Mouse (Mus musculus) midbrain, embryonic 13.5 days (tissue): Measurements from ENCODE around the gene Gas7. TPM values are rescaled to one million over a fixed set of nuclear protein-coding genes. Genes with fewer than 3 reads are reported as not detected.

Source experiments
- ATAC-seq: fragments of 200-750 bp; cut with Nextera tagmentation; 2 replicates; pipeline ENCODE4 v1.8.0; 2017; ENCODE audit warnings: mild to moderate bottlenecking, moderate TSS enrichment, moderate library complexity
- H3K27ac ChIP-seq: fragments of 300-500 bp; sonication (generic); 2 replicates; pipeline ENCODE4 v1.5.1; 2015; ENCODE audit warnings: inconsistent platforms, mild to moderate bottlenecking, moderate library complexity
- H3K27me3 ChIP-seq: fragments of 300-500 bp; sonication (generic); 2 replicates; pipeline ENCODE4 v1.6.1; 2015; ENCODE audit warnings: mild to moderate bottlenecking, inconsistent platforms
- H3K36me3 ChIP-seq: fragments of 300-500 bp; sonication (generic); 2 replicates; pipeline ENCODE4 v1.6.1; 2015; ENCODE audit warnings: mild to moderate bottlenecking, inconsistent platforms
- H3K4me1 ChIP-seq: fragments of 300-500 bp; sonication (generic); replicated peaks from 2 replicates; pipeline ENCODE4 v1.6.1; 2015; ENCODE audit warnings: inconsistent platforms
- H3K4me2 ChIP-seq: fragments of 300-500 bp; sonication (generic); replicated peaks from 2 replicates; pipeline ENCODE4 v1.6.1; 2015; ENCODE audit warnings: moderate library complexity, mild to moderate bottlenecking, inconsistent platforms
- H3K4me3 ChIP-seq: fragments of 300-500 bp; sonication (generic); replicated peaks from 2 replicates; pipeline ENCODE4 v1.5.1; 2015; ENCODE audit warnings: mild to moderate bottlenecking, inconsistent platforms
- H3K9ac ChIP-seq: fragments of 300-500 bp; sonication (generic); replicated peaks from 2 replicates; pipeline ENCODE4 v1.6.1; 2015; ENCODE audit warnings: mild to moderate bottlenecking, inconsistent platforms
- H3K9me3 ChIP-seq: fragments of 300-500 bp; sonication (generic); 2 replicates; pipeline ENCODE4 v1.6.1; 2016; ENCODE audit warnings: mild to moderate bottlenecking, inconsistent platforms
- WGBS: fragments of 180-500 bp; shearing (Covaris S2); methylation state at CpG from one replicate; pipeline ENCODE4 v1.1.7; 2015; 5-methylcytosine and 5-hydroxymethylcytosine counted together
- polyA plus RNA-seq: library from polyadenylated mRNA; unstranded; fragments of >200 nt; fragmentation: Nextera tagmentation; extraction: Ambion mirVana; gene quantifications from 2 replicates; pipeline ENCODE4 v1.2.1, GENCODE M21; 2015

The Gas7 gene
- polyA plus RNA-seq, 1 experiment from 2014 or later = 11.9 TPM

GRCm38 (mm10) chr11:67672140-67672539, 216.9 kb downstream of the Gas7 start:
- ATAC-seq = no peak
- Histone ChIP-seq H3K4me3 (no peak overlapping the region), H3K4me2 (no peak overlapping the region), H3K27me3 (no peaks in the 10 kb centered on the region), H3K9ac (no peak overlapping the region), H3K27ac (no peak overlapping the region), H3K9me3 (no peaks in the 10 kb centered on the region), H3K4me1 (no peaks in the 10 kb centered on the region), H3K36me3 (no peaks in the 10 kb centered on the region)
- 75% methylated on average over 5 of the region's 5 CpGs for WGBS

GRCm38 (mm10) chr11:67675562-67676540, 220.6 kb downstream of the Gas7 start:
- ATAC-seq = peak; percentile 87
- WGBS = 64% methylated on average over 12 of the region's 12 CpGs

GRCm38 (mm10) chr11:67679300-67679699, 224.1 kb downstream of the Gas7 start:
- no peak for ATAC-seq
- Histone ChIP-seq H3K27ac (no peak overlapping the region), H3K9ac (no peak overlapping the region), H3K9me3 (no peaks in the 10 kb centered on the region), H3K4me3 (no peak overlapping the region), H3K36me3 (no peaks in the 10 kb centered on the region), H3K4me2 (no peak overlapping the region), H3K4me1 (no peaks in the 10 kb centered on the region), H3K27me3 (no peaks in the 10 kb centered on the region)
- WGBS = 77% methylated on average over 5 of the region's 5 CpGs

More at GRCm38 (mm10) chr11:67675562-67676540, 220.6 kb downstream of the Gas7 start:
- Histone ChIP-seq H3K9me3 (no peaks in the 10 kb centered on the region), H3K27ac (no peak overlapping the region), H3K4me3 (no peak overlapping the region), H3K27me3 (no peaks in the 10 kb centered on the region), H3K4me1 (no peaks in the 10 kb centered on the region), H3K36me3 (no peaks in the 10 kb centered on the region), H3K4me2 (no peak overlapping the region), H3K9ac (no peak overlapping the region)

- no peaks in the 10 kb centered on the region for H3K27me3 ChIP-seq
- no peak overlapping the region for H3K9ac ChIP-seq
- H3K9me3 ChIP-seq = no peaks in the 10 kb centered on the region
- no peak overlapping the region for H3K4me3 ChIP-seq
- no peak for ATAC-seq
- H3K4me1 ChIP-seq = no peaks in the 10 kb centered on the region
- H3K4me2 ChIP-seq = no peak overlapping the region
- H3K36me3 ChIP-seq = no peaks in the 10 kb centered on the region
- WGBS = 90% methylated on average over 2 of the region's 2 CpGs
- H3K27ac ChIP-seq = no peak overlapping the region
These were observed 224.7 kb downstream of the Gas7 start for GRCm38 (mm10) chr11:67679930-67680329.

- Histone ChIP-seq H3K4me2 (no peak overlapping the region), H3K9me3 (no peaks in the 10 kb centered on the region), H3K4me1 (no peaks in the 10 kb centered on the region), H3K27ac (no peak overlapping the region), H3K4me3 (no peak overlapping the region), H3K9ac (no peak overlapping the region), H3K27me3 (no peaks in the 10 kb centered on the region), H3K36me3 (no peaks in the 10 kb centered on the region)
- no peak for ATAC-seq
- WGBS = 84% methylated on average over 3 of the region's 3 CpGs
These were observed 226.6 kb downstream of the Gas7 start for GRCm38 (mm10) chr11:67681871-67682270.

GRCm38 (mm10) chr11:67686109-67686508, 230.9 kb downstream of the Gas7 start:
- Histone ChIP-seq H3K9ac (no peak overlapping the region), H3K36me3 (no peaks in the 10 kb centered on the region), H3K9me3 (no peaks in the 10 kb centered on the region), H3K4me1 (no peaks in the 10 kb centered on the region), H3K27me3 (no peaks in the 10 kb centered on the region), H3K4me3 (no peak overlapping the region), H3K27ac (no peak overlapping the region), H3K4me2 (no peak overlapping the region)
- ATAC-seq = no peak
- WGBS = 53% methylated on average over 2 of the region's 2 CpGs

GRCm38 (mm10) chr11:67694703-67695376, 239.6 kb downstream of the Gas7 start, which contains the start of gene Rcvrn:
Gene Rcvrn (plus strand): TSS chr11:67695326.
- Histone ChIP-seq H3K4me1 (no peaks in the 10 kb centered on the region), H3K4me3 (no peak within 1 kb of the TSS), H3K4me2 (no peak within 1 kb of the TSS), H3K27me3 (no peaks in the 10 kb centered on the region), H3K9ac (no peak within 1 kb of the TSS), H3K36me3 (no peaks in the 10 kb centered on the region), H3K27ac (no peak within 1 kb of the TSS), H3K9me3 (no peaks in the 10 kb centered on the region)
- 72% methylated on average over 7 of the region's 7 CpGs for WGBS
- no peak for ATAC-seq

- Histone ChIP-seq H3K27ac (no peak overlapping the region), H3K4me2 (no peak overlapping the region), H3K36me3 (no peaks in the 10 kb centered on the region), H3K4me1 (no peaks in the 10 kb centered on the region), H3K9ac (no peak overlapping the region), H3K9me3 (no peaks in the 10 kb centered on the region), H3K27me3 (no peaks in the 10 kb centered on the region), H3K4me3 (no peak overlapping the region)
- WGBS = 92% methylated on average over 4 of the region's 4 CpGs
- no peak for ATAC-seq
These were observed 257.7 kb downstream of the Gas7 start for GRCm38 (mm10) chr11:67712976-67713375.

- no peaks in the 10 kb centered on the region for H3K9me3 ChIP-seq
- WGBS = 92% methylated on average over 4 of the region's 4 CpGs
These were observed 260.1 kb downstream of the Gas7 start for GRCm38 (mm10) chr11:67715382-67715781.

GRCm38 (mm10) chr11:67721485-67721884, 266.2 kb downstream of the Gas7 start:
- Histone ChIP-seq H3K4me2 (no peak overlapping the region), H3K27me3 (no peaks in the 10 kb centered on the region), H3K9me3 (no peaks in the 10 kb centered on the region), H3K27ac (no peak overlapping the region), H3K4me1 (no peaks in the 10 kb centered on the region), H3K4me3 (no peak overlapping the region), H3K36me3 (no peaks in the 10 kb centered on the region), H3K9ac (no peak overlapping the region)
- ATAC-seq = no peak
- WGBS = 90% methylated on average over 5 of the region's 5 CpGs

More at GRCm38 (mm10) chr11:67715382-67715781, 260.1 kb downstream of the Gas7 start:
- Histone ChIP-seq H3K27me3 (no peaks in the 10 kb centered on the region), H3K9ac (no peak overlapping the region), H3K27ac (no peak overlapping the region), H3K4me3 (no peak overlapping the region), H3K4me2 (no peak overlapping the region), H3K4me1 (no peaks in the 10 kb centered on the region), H3K36me3 (no peaks in the 10 kb centered on the region)
- no peak for ATAC-seq

GRCm38 (mm10) chr11:67722399-67723156, 267.3 kb downstream of the Gas7 start:
- no peak overlapping the region for H3K9ac ChIP-seq
- H3K36me3 ChIP-seq = no peaks in the 10 kb centered on the region
- H3K4me3 ChIP-seq = no peak overlapping the region
- no peaks in the 10 kb centered on the region for H3K27me3 ChIP-seq
- H3K27ac ChIP-seq = no peak overlapping the region
- ATAC-seq = no peak
- no peaks in the 10 kb centered on the region for H3K9me3 ChIP-seq
- no peaks in the 10 kb centered on the region for H3K4me1 ChIP-seq
- H3K4me2 ChIP-seq = no peak overlapping the region
- 64% methylated on average over 7 of the region's 7 CpGs for WGBS
